21 mouse cellular contexts compared by ENCODE assay signal in the genomic region with DNA sequence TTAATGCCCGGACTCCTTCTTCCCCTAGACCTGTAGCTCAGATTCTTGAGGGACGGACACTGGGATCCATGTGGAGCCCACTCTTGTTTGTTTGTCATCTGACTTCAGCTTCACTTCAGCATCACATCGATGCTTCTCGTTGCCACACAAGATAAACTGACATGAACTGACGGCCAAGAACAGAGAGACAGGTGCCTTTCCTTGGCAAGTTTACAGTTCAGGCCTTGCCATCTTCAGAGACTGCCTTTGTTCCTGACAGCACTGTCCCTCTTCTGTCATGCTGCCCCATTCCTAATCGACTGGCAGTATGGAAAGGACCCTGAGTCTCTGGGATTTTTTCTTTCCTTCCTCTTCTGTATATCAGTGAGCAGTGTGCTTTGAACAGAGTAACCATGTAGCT.
"Had no signal": no experiment of that assay in that cellular context is flagged by ENCODE, and none has a peak within 500 bp of the region (broad histone marks: within the 10 kb centered on the region; RNA-seq: fewer than 3 reads in every experiment).

No protein-coding gene starts in this region.

- H3K9me3 ChIP-seq: kidney, embryonic 15.5 days; limb, embryonic 10.5 days; limb, embryonic 13.5 days; liver, embryonic 12.5 days; liver, embryonic 15.5 days; lung, embryonic 15.5 days; megakaryocyte, embryonic 14.5 days; neural tube, embryonic 12.5 days; neural tube, embryonic 15.5 days; stomach, embryonic 15.5 days had no signal

- DNase-seq: kidney, postnatal 10 days; kidney, postnatal 36 days; liver; lung, adult 18-20 months; lung, postnatal 10 days; lung, postnatal 36 days; midbrain, embryonic 14.5 days; right cerebral cortex, adult 18-20 months; right cerebral cortex, postnatal 14 days; right cerebral cortex, postnatal 4 days; thymus, postnatal 25 days had no signal

- H3K27me3 ChIP-seq: kidney, embryonic 15.5 days; limb, embryonic 13.5 days; liver, embryonic 12.5 days; liver, embryonic 15.5 days; lung, embryonic 15.5 days; megakaryocyte, embryonic 14.5 days; neural tube, embryonic 12.5 days; neural tube, embryonic 15.5 days; stomach, embryonic 15.5 days had no signal

- H3K36me3 ChIP-seq: liver, embryonic 12.5 days; liver, embryonic 15.5 days; lung, embryonic 15.5 days; stomach, embryonic 15.5 days had no signal

- H3K4me3 ChIP-seq: kidney, embryonic 15.5 days; limb, embryonic 10.5 days; limb, embryonic 13.5 days; liver, embryonic 12.5 days; liver, embryonic 15.5 days; lung, embryonic 15.5 days; megakaryocyte, embryonic 14.5 days; neural tube, embryonic 12.5 days; neural tube, embryonic 15.5 days; stomach, embryonic 15.5 days had no signal

- H3K4me1 ChIP-seq: limb, embryonic 13.5 days; liver, embryonic 15.5 days; lung, embryonic 15.5 days; neural tube, embryonic 12.5 days; stomach, embryonic 15.5 days had no signal

- H3K27ac ChIP-seq: kidney, embryonic 15.5 days; limb, embryonic 10.5 days; limb, embryonic 13.5 days; liver, embryonic 12.5 days; liver, embryonic 15.5 days; lung, embryonic 15.5 days; neural tube, embryonic 12.5 days; neural tube, embryonic 15.5 days; stomach, embryonic 15.5 days had no signal
